Mouse (Mus musculus): ENCODE data around the gene Slc44a3.

DNA sequence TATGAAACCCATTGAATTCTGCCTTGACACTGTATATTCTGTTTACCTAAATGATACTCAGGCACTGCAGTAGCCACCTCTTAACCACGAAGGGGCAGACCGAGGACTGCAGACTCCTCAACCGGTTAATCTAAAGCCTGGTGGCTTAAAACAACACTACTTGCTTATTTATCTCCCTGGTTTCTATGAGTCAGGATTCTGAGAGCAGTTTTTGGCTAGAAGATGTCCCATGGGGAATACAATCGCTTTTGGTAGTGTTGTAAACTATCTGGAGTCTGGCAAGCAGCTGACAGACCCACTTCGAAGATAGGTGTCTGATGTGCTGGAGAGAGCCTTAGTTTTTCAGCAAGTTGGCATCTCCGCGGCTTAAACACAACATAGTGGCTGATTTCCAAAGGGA is 41.7 kb upstream of the Slc44a3 start:
- no peak for TF ChIP-seq POLR2A (IDR thresholded peaks at IDR 0.05; ENCODE audit: low read depth, low read length)
- TF ChIP-seq CTCF (IDR thresholded peaks at IDR 0.05; ENCODE audit: extremely low read depth, insufficient read length, insufficient replicate concordance, low read depth, low read length): no peak

Measured in small intestine, adult 2 months (tissue).